Mouse (Mus musculus): ENCODE measurements around the gene Dgke.
"Not testable (repeated sequence)": the region's sequence is repeated elsewhere in the genome, so short reads cannot be mapped to it uniquely, and the experiment has no call there.

Gene Dgke

DNA sequence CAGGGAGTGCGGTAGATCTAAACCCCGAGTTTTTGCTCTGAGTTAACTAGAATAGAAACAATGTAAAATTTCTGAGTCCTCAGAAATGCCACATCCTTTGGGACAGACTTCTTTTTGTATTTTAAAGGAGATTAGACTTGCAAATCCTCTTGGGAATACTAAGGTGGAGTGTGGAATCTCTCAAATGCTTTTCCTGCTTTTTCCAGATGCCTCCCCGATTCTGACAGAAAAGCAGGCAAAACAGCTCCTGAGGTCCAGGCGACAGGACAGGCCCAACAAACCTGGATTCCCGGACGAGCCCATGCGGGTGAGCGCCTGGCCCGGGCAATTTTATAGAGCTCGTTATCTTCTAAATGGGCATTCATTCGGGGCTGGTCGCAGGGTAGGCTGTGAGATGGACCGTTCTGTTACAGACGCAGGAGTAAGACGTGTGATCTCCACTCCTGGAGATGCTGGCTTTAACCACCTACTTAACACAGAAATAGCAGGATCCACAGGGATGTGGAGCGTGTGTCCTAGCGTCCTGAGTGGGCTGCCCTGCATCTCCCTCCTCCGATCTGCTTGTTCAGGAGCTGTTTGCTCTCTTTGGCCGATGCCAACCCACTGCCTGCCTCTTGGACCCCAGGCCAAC, 8.2 kb upstream of the Dgke start:
- DNase-seq (ENCODE audit: low spot score) = no peak

GRCm38 (mm10) chr11:89073541-89073940, 6.9 kb upstream of the Dgke start, which contains the start of gene Gm525:
Gm525 (plus strand) TSS chr11:89073841.
- DNase-seq (ENCODE audit: low spot score) = no peak

GRCm38 (mm10) chr11:89071522-89071921, 4.9 kb upstream of the Dgke start:
- DNase-seq (ENCODE audit: low spot score) = no peak

GRCm38 (mm10) chr11:89069303-89069702, 2.7 kb upstream of the Dgke start:
- peak; percentile 33 for DNase-seq (ENCODE audit: low spot score)

GRCm38 (mm10) chr11:89068649-89069048, 2.0 kb upstream of the Dgke start:
- no peak for DNase-seq (ENCODE audit: low spot score)

DNA sequence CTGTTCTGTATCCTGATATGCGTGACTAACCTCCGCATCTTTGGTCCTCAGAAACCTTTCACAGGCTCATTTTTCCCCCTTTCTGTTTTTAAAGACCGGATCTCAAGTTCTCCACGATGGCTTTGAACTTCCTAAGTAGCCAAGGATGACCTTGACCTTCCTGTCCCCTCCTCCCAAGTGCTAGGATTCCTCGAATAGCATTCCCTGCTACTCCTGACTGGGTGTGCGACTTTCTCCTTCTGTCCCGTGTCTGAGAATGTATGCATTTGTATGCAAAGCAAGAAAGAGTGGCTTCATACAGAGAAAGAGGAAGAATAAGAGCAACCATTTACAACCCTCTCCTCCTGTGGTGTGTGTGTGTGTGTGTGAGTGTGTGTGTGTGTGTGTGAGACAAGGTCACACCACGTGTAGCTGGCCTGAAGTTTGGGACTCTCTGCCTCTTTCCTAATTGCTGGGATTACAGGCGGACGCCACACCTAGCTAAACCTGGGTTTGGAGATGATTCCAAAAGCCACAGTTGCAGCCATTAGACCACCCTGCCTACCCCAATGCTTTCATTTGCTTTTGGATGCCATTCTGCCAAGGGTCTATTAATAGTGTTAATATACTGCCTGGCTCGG, 1.3 kb upstream of the Dgke start:
- DNase-seq (ENCODE audit: low spot score) = no peak

GRCm38 (mm10) chr11:89067301-89067822, 712 bp upstream of the Dgke start:
- no peak for DNase-seq (ENCODE audit: low spot score)

DNA sequence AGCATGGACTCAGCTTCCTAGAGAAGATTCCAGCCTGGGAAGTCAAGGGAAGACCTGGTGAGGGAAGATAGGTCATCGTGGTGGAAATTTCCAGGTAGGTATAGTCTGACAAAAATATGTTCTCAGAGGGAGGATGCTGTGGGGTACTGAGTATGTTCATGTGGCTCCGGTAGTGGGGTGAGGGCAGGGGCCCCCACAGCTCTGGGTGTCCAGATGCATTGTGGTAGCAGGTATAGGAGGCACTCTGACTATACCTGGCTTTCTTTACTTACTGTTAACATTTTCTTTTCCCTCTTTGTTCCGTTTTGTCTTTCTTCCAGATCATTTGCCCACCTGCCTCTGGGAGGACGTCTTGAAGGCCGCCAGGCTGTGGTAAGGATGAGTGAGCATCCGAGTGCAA, 524 bp downstream of the Dgke start:
- DNase-seq (ENCODE audit: low spot score) = no peak

DNA sequence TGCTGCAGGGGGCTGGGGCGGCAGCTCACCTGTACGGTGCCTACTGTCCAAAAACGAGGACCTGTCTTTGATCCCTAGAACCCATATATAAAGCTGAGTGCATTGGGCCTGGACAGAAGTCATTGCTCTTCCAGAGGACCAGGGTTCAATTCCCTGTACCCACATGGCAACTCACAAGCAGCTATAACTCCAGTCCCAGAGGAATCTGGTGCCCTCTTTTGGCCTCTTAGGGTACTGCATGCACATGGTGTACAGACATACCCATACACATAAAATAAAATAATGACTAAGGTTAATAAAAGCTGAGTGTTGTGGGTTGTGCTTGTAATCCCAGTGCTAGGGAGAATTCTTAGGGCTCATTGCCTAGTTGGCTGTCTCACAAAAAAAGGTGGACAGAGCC, 1.4 kb downstream of the Dgke start:
- no peak for DNase-seq (ENCODE audit: low spot score)

DNA sequence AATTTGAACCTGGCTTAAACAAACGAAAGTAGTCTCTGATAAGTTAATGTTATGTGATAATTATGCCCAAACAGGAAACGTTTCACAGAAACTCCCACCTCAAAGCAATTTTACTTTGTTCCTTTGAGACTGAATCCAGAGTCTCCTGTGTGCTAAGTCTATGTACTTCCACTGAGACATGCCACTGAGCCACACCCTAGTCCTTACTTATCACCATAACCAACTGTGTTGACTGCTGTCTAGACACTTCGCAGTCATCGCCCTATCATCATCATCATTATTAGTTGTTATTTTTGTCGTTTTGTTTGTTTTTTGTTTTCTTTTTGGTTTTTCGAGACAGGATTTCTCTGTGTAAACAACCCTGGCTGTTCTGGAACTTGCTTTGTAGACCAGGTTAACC, 2.3 kb downstream of the Dgke start:
- DNase-seq (ENCODE audit: low spot score) = no peak

GRCm38 (mm10) chr11:89061362-89061761, 5.3 kb downstream of the Dgke start:
- no peak for DNase-seq (ENCODE audit: low spot score)

DNA sequence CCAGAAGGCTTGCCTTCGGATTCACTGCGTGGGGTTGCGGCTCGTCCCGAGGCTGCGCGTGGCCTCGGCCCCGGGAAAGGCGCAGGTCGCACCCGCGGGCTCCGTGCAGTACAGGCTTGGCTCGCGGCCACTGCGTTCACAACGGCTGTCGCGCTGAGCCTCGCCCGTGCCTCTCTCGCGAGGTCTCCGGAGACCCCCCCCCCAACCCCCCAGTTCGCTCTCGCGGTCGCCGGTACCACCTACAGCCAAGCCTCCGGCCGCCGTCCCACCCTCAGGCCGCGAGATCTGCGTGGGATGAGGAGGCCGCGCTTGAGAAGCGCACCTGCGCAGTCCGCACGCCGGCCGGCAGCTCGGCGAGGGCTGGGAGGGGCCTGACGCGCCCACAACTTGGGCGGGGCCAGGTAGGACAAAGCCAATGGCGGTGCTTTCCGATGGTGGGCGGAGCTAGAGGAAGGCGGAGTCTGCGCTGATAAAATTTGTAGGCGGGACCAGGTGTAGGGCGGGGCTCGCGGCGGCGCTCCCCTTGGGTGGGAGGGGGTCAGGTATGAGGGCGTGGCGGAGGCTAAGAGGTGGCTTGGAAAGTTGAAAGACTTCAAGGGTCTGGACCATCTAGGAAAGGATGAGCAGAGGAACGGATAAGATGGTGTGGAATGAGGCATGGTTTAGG, 6.1 kb downstream of the Dgke start:
- DNase-seq (ENCODE audit: low spot score) = peak; percentile 86

- DNase-seq (ENCODE audit: low spot score) = no peak
Measured at GRCm38 (mm10) chr11:89059919-89060422, 6.7 kb downstream of the Dgke start.

DNA sequence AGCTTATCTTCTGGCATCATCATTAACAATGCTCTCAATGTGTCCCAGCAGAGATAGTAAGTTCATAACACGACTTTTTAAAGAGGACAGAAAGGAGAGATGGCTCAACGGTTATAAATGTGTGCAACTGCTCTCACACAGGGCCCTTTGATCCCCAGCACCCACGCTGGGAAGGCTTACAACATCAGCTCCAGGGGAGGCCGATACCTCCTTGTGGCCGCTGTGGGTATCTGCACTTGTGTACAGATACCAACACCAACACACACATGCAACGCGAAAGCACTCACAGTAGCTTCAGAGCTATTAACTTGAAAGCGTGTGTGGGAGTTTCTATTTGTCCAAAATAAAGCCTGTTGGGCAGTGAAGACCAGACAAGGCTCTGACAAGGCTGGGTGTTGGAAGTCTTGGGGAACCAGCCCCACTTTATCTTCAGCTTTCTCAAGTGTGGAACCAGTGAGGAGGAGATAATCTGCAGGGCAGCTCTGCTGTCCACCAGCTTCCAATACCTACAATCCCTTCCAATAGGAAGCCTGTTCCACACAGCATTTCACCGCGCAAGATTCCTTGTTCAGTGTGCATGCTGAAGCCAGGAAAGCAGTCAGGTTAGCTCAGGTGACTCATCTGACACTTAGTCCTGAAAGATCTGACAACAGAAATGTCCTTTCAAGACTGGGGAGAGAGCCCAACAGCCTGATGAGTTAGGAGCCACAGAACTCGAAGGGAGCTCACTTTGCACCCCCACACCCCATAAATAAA, 8.0 kb downstream of the Dgke start:
- no peak for DNase-seq (ENCODE audit: low spot score)

DNA sequence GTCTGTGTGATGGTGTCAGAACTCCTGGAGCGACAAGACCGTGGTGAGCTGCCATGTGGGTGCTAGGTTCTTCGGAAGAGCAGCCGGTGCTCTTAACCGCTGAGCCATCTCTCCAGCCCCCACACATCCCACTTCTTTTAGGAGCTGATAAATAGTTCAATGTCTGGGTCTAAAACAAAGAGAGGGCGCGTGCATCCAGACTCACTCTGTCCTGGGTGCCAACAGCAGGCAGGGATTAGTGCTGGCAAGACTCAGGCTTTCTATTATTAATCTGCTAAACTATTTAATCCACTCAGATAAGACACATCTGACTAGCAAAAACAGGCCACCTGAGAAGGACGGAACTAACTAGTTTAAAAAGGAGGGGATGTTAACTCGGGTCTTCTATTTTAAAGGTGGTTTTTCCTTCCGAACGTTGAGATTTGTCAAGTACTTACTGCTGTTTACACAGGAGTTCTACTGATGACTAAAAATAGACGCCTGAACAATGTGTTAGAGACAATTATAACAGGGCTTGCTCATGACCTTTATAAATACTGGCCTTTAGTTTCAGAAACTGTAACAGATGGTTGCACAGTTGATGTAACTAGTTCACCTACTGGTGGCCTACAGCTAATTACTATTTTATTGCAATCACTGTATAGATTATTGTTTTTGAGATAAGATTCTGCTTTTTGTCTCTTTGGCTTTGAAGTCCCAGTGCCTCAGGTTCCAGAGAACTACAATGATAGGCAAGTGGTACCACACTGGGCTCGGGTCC, 10.5 kb downstream of the Dgke start:
- no peak for DNase-seq (ENCODE audit: low spot score)

- no peak for DNase-seq (ENCODE audit: low spot score)
Measured at GRCm38 (mm10) chr11:89051767-89052166, 14.9 kb downstream of the Dgke start.

DNA sequence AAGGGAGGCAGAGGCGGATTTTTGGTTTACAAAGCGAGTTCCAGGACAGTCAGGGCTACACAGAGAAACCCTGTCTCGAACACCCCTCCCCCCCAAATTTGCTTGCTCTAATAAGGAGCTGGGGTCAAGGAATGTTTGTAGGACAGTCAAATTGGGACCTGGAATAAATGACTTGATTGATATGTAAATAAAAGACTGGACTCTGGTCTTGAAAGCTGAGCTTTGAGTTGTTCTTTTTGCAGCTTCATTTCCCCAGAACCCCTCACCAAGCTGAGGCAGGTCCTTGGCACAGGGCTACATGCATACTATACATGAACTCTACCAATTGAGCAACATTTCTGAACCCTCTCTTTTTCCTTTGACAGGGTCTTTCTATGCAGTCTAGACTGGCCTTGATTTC, 20.6 kb downstream of the Dgke start:
- no peak for DNase-seq (ENCODE audit: low spot score)

DNA sequence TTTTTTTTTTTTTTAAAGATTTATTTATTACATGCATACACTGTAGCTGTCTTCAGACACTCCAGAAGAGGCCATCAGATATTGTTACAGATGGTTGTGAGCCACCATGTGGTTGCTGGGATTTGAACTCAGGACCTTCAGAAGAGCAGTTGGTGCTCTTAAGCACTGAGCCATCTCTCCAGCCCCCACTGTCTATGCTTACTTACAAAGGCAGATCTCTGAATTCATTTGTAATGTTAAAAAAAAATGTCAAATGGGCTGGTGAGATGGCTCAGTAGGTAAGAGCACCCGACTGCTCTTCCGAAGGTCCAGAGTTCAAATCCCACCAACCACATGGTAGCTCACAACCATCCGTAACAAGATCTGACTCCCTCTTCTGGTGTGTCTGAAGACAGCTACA, 21.1 kb downstream of the Dgke start:
- not testable (repeated sequence) for DNase-seq (ENCODE audit: low spot score)

- DNase-seq (ENCODE audit: low spot score) = no peak
Measured at GRCm38 (mm10) chr11:89043046-89043445, 23.6 kb downstream of the Dgke start.

DNA sequence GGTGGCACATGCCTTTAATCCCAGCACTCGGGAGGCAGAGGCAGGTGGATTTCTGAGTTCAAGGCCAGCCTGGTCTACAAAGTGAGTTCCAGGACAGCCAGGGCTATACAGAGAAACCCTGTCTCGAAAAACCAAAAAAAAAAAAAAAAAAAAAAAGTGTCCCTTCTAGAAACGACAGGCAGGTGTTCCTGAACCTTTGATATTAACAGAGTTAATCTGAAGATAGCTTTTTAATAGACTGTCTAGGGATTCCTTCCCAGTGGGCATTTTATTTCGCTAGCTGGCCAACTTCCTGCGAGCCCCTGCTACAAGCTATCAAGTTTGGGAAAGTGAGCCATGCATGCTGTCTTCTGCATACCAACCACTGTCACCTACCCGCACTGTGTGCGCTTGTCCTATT, 25.6 kb downstream of the Dgke start:
- DNase-seq (ENCODE audit: low spot score) = not testable (repeated sequence)

GRCm38 (mm10) chr11:89039325-89039724, 27.3 kb downstream of the Dgke start:
- DNase-seq (ENCODE audit: low spot score) = peak; percentile 53

DNA sequence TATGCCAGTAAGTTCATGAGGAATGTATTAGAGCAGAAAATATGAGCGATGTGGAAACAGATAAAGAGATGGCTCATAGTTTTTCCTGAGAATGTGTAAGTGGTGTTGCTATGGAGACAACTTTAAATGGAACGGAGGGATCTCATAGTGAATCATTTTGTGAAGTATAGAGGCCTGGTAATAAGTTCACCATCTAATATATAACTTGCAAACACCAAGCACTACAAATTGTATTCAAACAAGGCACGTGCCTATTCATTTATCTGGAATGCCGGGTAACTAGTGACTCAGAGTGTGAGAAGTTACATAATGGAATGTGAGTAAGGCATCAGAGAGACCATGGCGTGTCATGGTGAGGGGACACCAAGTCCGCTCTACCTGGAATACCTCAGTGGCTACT, 28.2 kb downstream of the Dgke start:
- DNase-seq (ENCODE audit: low spot score) = no peak

All from urinary bladder, postnatal 25 days (tissue).